Mouse (Mus musculus): ENCODE results near the gene Isg15. TPM values are rescaled to one million over a fixed set of nuclear protein-coding genes. Genes with fewer than 3 reads are reported as not detected.

Gene Isg15
- polyA plus RNA-seq, 2 experiments = 1.3 to 5.8 TPM

DNA sequence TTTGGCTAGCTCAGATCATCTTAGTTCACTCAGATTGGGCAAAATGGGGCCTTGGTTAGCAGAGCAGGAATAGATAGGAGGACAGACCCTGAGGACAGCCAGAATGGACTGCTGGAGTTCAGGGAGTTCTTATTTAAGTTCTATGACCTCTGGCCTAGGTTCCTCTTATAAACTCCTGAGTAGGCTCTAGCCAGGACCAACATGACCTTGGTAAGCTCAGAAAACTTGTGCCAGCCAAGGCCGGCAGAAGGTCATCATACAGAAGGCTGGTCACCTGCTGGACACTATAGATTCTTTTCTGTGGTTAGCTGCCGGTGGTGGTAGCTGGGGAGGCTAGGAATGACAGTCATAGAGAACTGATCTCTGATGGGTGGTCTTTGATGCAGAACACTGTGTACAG lies 15.6 kb upstream of the Isg15 start:
- TF ChIP-seq CTCF (IDR thresholded peaks at IDR 0.05; ENCODE audit: low read depth) (no peak), EP300 (IDR thresholded peaks at IDR 0.05; ENCODE audit: low read depth) (no peak)
- 67% methylated on average over 2 of the region's 2 CpGs for WGBS (ENCODE audit: insufficient replicate concordance)

DNA sequence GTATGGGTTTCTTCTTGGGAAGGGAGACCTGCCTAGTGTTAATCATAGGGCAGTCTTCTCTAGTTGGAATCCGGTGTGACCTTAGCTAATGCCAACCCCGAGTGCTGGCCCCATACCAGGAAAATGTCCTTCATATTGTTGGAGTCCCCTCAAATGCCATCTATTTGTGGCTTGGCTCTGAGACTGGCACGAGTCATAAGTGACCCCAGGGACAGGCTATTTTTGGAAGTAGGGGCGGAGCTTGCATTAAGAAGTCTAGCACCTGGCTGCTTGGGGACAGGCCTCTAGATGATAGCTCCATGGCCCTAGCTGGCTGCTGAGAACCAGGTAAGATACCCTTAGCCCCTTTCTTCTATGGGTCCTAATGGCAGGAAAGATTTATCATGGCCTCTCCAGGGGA lies 15.0 kb upstream of the Isg15 start, which contains the start of gene Perm1:
TSS of gene Perm1 (plus strand) at position 220 of the 400 bp plus-strand sequence.
- ATAC-seq (ENCODE audit: insufficient read depth) = no peak
- TF ChIP-seq CTCF (IDR thresholded peaks at IDR 0.05; ENCODE audit: low read depth) (no peak), EP300 (IDR thresholded peaks at IDR 0.05; ENCODE audit: low read depth) (no peak)
- no peak within 1 kb of the TSS for H3K4me2 ChIP-seq (ENCODE audit: low read depth)
- H3K4me1 ChIP-seq (replicated peaks; ENCODE audit: control insufficient read depth in 2 of 2, insufficient read depth in 2 of 2, low read length in 1 of 2) = no peaks in the 10 kb centered on the region
- no peak within 1 kb of the TSS for H3K9ac ChIP-seq (replicated peaks)
- no peaks in the 10 kb centered on the region for H3K9me3 ChIP-seq (ENCODE audit: control insufficient read depth, low read length)
- H3K36me3 ChIP-seq (replicated peaks; ENCODE audit: control insufficient read depth, insufficient read depth, low read depth) = no peaks in the 10 kb centered on the region
- no peaks in the 10 kb centered on the region for H3K27me3 ChIP-seq (ENCODE audit: control insufficient read depth, insufficient read depth, low read length)
- WGBS (ENCODE audit: insufficient replicate concordance) = 62% methylated on average over 4 of the region's 4 CpGs
- H3K4me3 ChIP-seq (ENCODE audit: insufficient read depth in 1 of 2, low read depth in 2 of 2, low read length in 2 of 2) = no peak within 1 kb of the TSS
- no peak for DNase-seq (ENCODE audit: low read depth in 3 of 3, low spot score in 3 of 3)
- H3K27ac ChIP-seq = no peak within 1 kb of the TSS

More for the DNA sequence above, 15.6 kb upstream of the Isg15 start:
- H3K4me2 ChIP-seq (ENCODE audit: low read depth) = no peak overlapping the region
- no peaks in the 10 kb centered on the region for H3K4me1 ChIP-seq (replicated peaks; ENCODE audit: control insufficient read depth in 2 of 2, insufficient read depth in 2 of 2, low read length in 1 of 2)
- H3K9ac ChIP-seq (replicated peaks) = no peak overlapping the region
- no peak for DNase-seq (ENCODE audit: low read depth in 3 of 3, low spot score in 3 of 3)
- ATAC-seq (ENCODE audit: insufficient read depth) = no peak
- H3K4me3 ChIP-seq (ENCODE audit: insufficient read depth in 1 of 2, low read depth in 2 of 2, low read length in 2 of 2) = no peak overlapping the region
- H3K27ac ChIP-seq = no peak overlapping the region
- no peaks in the 10 kb centered on the region for H3K27me3 ChIP-seq (ENCODE audit: control insufficient read depth, insufficient read depth, low read length)
- H3K9me3 ChIP-seq (ENCODE audit: control insufficient read depth, low read length) = no peaks in the 10 kb centered on the region
- no peaks in the 10 kb centered on the region for H3K36me3 ChIP-seq (replicated peaks; ENCODE audit: control insufficient read depth, insufficient read depth, low read depth)

DNA sequence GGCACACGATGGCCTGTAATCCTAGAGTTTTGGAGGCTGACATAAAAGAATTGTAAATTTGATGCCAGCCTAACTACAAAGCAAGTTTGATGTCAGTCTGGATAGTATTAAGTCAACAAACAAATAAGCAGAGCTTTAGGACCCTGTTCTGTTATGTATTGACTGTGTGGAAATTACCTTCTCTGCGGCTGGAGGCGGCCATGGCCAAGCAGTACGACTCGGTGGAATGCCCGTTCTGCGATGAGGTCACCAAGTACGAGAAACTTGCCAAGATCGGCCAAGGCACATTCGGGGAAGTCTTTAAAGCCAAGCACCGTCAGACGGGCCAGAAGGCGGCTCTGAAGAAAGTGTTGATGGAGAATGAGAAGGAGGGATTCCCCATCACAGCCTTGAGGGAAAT lies 12.5 kb upstream of the Isg15 start:
- no peaks in the 10 kb centered on the region for H3K9me3 ChIP-seq (ENCODE audit: control insufficient read depth, low read length)
- H3K4me3 ChIP-seq (ENCODE audit: insufficient read depth in 1 of 2, low read depth in 2 of 2, low read length in 2 of 2) = no peak overlapping the region
- 77% methylated on average over 13 of the region's 13 CpGs for WGBS (ENCODE audit: insufficient replicate concordance)
- TF ChIP-seq EP300 (IDR thresholded peaks at IDR 0.05; ENCODE audit: low read depth) (no peak), CTCF (IDR thresholded peaks at IDR 0.05; ENCODE audit: low read depth) (no peak)
- H3K36me3 ChIP-seq (replicated peaks; ENCODE audit: control insufficient read depth, insufficient read depth, low read depth) = no peaks in the 10 kb centered on the region
- no peaks in the 10 kb centered on the region for H3K27me3 ChIP-seq (ENCODE audit: control insufficient read depth, insufficient read depth, low read length)
- no peak overlapping the region for H3K9ac ChIP-seq (replicated peaks)
- no peak overlapping the region for H3K4me2 ChIP-seq (ENCODE audit: low read depth)
- ATAC-seq (ENCODE audit: insufficient read depth) (no peak), DNase-seq (ENCODE audit: low read depth in 3 of 3, low spot score in 3 of 3) (no peak)
- H3K27ac ChIP-seq = no peak overlapping the region
- H3K4me1 ChIP-seq (replicated peaks; ENCODE audit: control insufficient read depth in 2 of 2, insufficient read depth in 2 of 2, low read length in 1 of 2) = no peaks in the 10 kb centered on the region; a peak in 1 of 4 replicates

DNA sequence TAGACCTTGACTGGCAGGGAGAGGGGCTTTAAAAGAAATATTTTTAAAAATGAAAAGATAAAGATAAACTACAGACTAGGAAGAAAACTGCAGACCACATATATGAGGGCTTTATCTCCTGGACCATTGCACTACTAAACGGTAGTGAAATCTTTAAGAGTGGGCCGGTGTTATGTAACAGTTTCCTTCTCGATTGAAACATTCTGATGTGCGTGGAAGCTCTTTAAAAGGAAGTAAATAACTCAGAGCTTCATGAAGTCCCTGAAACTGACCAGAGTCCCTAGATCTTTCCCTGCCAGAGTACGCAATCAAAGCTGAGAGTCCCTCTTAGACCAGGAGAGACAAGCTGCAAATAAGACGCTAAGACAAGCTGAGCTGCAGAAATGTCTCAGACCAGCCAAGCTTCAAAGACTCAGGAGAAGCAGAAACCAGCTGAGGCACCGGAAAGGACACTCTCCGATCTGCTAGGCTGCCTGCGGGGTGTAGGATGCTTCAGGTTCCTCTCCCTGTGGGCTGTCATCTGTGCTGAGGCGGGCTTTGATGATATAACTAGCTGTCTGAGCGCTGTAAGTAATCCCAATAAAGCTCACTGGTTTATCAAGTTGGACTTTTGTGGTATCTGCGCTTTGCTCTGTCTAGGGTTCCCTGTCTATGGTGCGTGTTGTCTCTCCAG lies 9.5 kb upstream of the Isg15 start:
- H3K4me1 ChIP-seq (replicated peaks; ENCODE audit: control insufficient read depth in 2 of 2, insufficient read depth in 2 of 2, low read length in 1 of 2) = no peaks in the 10 kb centered on the region; a peak in 1 of 4 replicates
- H3K4me2 ChIP-seq (ENCODE audit: low read depth) = no peak overlapping the region
- no peak overlapping the region for H3K4me3 ChIP-seq (ENCODE audit: insufficient read depth in 1 of 2, low read depth in 2 of 2, low read length in 2 of 2)
- no peak for ATAC-seq (ENCODE audit: insufficient read depth)
- DNase-seq (ENCODE audit: low read depth in 3 of 3, low spot score in 3 of 3) = no peak
- H3K27ac ChIP-seq = no peak overlapping the region
- no peaks in the 10 kb centered on the region for H3K36me3 ChIP-seq (replicated peaks; ENCODE audit: control insufficient read depth, insufficient read depth, low read depth)
- no peak for TF ChIP-seq CTCF (IDR thresholded peaks at IDR 0.05; ENCODE audit: low read depth)
- no peak for TF ChIP-seq EP300 (IDR thresholded peaks at IDR 0.05; ENCODE audit: low read depth)
- WGBS (ENCODE audit: insufficient replicate concordance) = 48% methylated on average over 13 of the region's 13 CpGs
- no peak overlapping the region for H3K9ac ChIP-seq (replicated peaks)
- no peaks in the 10 kb centered on the region for H3K9me3 ChIP-seq (ENCODE audit: control insufficient read depth, low read length)
- peaks cover 11% of the 10 kb centered on the region for H3K27me3 ChIP-seq (ENCODE audit: control insufficient read depth, insufficient read depth, low read length)

DNA sequence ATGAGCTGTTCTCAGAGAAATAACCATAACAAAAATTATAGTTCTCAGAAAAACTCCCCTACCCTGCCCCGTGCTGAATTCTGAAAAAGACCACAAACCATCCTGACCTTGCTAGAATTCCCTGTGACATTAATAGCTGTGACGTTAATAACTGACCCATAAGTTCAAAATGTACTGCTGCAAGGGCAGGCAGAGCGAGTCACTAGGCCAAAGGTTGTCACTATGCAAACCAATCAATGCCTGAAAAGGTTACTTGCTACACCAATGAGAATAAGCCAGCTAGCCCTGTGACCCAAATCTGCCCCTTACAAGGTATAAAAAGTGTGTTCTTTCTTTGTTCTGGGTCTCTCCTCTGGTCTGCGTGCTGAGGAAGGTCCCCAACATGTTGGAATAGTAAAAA lies 8.3 kb upstream of the Isg15 start:
- Histone ChIP-seq H3K36me3 (replicated peaks; ENCODE audit: control insufficient read depth, insufficient read depth, low read depth) (no peaks in the 10 kb centered on the region), H3K4me3 (ENCODE audit: insufficient read depth in 1 of 2, low read depth in 2 of 2, low read length in 2 of 2) (no peak overlapping the region), H3K4me1 (replicated peaks; ENCODE audit: control insufficient read depth in 2 of 2, insufficient read depth in 2 of 2, low read length in 1 of 2) (no peaks in the 10 kb centered on the region; a peak in 2 of 4 replicates), H3K4me2 (ENCODE audit: low read depth) (no peak overlapping the region), H3K27me3 (ENCODE audit: control insufficient read depth, insufficient read depth, low read length) (peaks cover 23% of the 10 kb centered on the region), H3K9me3 (ENCODE audit: control insufficient read depth, low read length) (no peaks in the 10 kb centered on the region), H3K9ac (replicated peaks) (no peak overlapping the region), H3K27ac (no peak overlapping the region)
- WGBS (ENCODE audit: insufficient replicate concordance) = 71% methylated on average over 4 of the region's 4 CpGs
- ATAC-seq (ENCODE audit: insufficient read depth) (no peak), DNase-seq (ENCODE audit: low read depth in 3 of 3, low spot score in 3 of 3) (no peak)
- no peak for TF ChIP-seq CTCF (IDR thresholded peaks at IDR 0.05; ENCODE audit: low read depth)

Measured in liver, embryonic 14.5 days (tissue).